Mouse (Mus musculus): ENCODE measurements at regions not wholly inside any gene's neighbourhood (a gene's known extent, or its start where the extent isn't known, plus 50 kb on each side); places are given as distances from the start of the nearest gene placed in this dataset.

GRCm38 (mm10) chr12:107850591-107850990 is 152.8 kb downstream of the Bcl11b start:
- no peak for DNase-seq

- no peak for DNase-seq
These were observed 150.5 kb downstream of the Bcl11b start for GRCm38 (mm10) chr12:107852921-107853320.

- no peak for DNase-seq
These were observed 147.9 kb downstream of the Bcl11b start for GRCm38 (mm10) chr12:107855547-107855946.

- DNase-seq: no peak
These were observed 146.9 kb downstream of the Bcl11b start for GRCm38 (mm10) chr12:107856421-107857043.

GRCm38 (mm10) chr12:107858536-107859280 is 144.7 kb downstream of the Bcl11b start:
- no peak for DNase-seq

GRCm38 (mm10) chr12:107859750-107860149 is 143.7 kb downstream of the Bcl11b start:
- no peak for DNase-seq

GRCm38 (mm10) chr12:107860358-107860757 is 143.0 kb downstream of the Bcl11b start:
- no peak for DNase-seq
